Mouse (Mus musculus) layer of hippocampus, postnatal 10 days (tissue): ENCODE data around the gene Magi3. TPM values are rescaled to one million over a fixed set of nuclear protein-coding genes. Genes with fewer than 3 reads are reported as not detected.

ENCODE experiments used
- DNase-seq, 2 experiments: peaks; one replicate each; pipeline ENCODE4 v3.0.0; 2021; ENCODE audit warnings: low spot score in 2 of 2
- total RNA-seq, 2 experiments: library from RNA; stranded (reverse); gene quantifications; 2 replicates each; pipeline ENCODE4 v1.2.3; 2021

Magi3 gene
- total RNA-seq, 2 experiments from 2014 or later = 25.1 to 26.2 TPM

- DNase-seq = no peak
Measured at GRCm38 (mm10) chr3:104032747-104033146, 187.4 kb downstream of the Magi3 start.

DNA sequence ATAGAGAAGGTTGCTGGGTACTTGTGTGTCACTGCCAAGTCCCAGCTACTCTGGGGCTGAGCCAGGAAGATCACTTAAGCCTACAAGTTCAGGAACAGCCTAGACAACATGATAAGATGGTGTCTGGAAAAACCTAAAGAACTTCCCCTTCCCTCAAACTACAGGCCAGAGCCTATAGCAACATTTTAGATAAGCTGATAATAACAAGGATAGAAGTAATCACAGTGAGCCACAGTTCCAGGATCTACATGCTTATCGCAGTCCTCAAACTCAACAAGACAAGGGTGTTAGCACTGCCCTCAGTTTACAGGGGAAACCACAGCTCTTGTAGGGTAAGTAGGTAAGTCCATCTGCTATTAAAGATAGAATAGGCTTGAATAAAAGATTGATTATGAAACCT lies 188.1 kb downstream of the Magi3 start:
- DNase-seq = no peak

DNA sequence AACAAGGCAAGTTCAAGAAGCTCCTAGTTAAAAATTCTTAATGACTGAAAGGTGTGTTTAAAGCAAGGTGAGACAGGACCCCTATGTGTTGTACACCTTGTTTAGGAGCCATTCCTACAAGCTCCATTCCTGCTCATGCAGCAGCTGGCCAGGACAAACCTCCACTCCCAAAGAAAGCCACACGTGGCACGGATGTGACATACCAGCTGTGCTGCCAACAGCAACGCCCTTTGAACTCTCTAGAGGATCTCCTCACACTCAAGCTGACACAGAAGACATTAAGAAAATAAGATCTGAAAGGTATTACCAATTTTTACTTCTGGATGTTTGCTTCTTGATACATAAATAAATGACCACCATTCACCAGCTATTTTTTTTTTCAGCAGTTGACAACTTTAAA lies 193.2 kb downstream of the Magi3 start:
- no peak for DNase-seq

DNA sequence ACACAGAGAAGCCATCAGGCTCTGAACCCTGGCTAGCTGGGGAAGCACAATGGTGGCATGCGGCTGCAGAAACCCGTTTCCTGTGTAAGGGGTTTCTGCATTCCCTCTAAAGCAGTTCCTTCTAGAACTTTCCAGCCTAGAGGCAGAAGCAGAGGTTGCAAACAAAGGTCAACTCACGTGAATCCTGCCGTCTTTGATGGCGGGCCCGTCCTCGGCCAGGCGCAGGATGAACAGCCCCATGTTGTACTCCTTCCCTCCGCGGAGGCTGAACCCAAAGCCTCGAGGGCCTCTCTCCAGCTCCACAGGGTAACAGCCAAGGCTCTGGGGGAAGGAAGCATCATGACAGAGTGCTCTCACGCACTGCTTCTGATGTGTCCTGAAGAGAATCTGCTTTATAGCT lies 200.1 kb downstream of the Magi3 start:
- no peak for DNase-seq

DNA sequence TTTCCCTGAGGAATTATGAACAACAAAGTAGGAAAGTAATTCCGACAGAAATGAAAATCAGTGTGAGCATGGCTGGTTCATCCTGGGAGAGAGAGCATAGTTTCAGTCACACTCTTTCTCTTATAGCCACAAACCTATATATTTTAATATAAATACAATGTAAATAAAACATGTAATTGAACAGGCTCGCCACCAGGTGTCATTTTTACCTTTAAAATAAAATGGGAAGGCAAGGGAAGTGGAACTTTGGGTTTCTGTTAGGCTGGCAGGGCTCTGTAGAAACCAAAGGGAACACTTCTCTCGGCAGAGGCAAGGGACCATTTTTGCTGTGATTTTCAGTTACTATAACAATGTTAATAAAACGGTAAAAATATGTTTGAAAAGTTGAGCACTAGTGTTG lies 200.7 kb downstream of the Magi3 start:
- DNase-seq = no peak

- DNase-seq = no peak
Measured at GRCm38 (mm10) chr3:104017931-104018330, 202.2 kb downstream of the Magi3 start.

GRCm38 (mm10) chr3:104011972-104012371 lies 208.2 kb downstream of the Magi3 start:
- DNase-seq = no peak

DNA sequence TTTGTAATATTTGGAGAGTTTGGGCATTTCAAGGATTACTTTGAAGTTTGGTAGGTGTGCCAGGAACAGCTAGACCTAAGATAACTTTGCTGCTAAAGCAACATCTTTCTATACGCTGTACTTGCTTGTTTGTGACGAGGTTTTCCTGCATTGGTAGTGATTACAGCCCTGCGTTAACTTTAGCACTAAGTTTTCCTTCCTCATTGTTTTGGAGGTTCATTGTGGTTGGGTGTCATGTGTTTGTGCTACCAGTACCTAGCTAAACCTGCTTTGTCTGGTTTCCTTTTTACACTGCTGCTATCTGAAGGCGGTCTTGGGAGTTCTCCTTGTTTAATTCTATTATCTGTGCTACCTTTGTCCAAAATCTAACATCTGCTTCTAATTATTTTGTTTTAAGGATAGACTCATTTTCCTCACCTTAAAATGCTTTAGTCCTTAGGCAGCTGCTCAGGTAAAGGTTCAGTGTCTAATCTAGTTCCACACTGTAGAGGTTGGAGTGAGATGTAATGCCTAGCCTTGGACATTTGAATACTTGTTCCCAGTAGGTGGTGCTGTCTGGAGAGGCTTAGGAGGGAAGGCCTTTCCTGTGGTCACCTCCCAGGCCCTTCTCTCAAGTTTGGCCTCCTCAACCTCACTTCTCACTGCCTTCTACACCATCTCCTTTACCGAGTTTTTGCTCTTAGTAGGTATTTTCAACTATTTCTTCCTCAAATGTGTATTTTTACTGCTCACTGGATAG lies 210.1 kb downstream of the Magi3 start:
- no peak for DNase-seq

- DNase-seq = peak; percentile 32 to 46
Measured at GRCm38 (mm10) chr3:104007479-104007878, 212.7 kb downstream of the Magi3 start.

DNA sequence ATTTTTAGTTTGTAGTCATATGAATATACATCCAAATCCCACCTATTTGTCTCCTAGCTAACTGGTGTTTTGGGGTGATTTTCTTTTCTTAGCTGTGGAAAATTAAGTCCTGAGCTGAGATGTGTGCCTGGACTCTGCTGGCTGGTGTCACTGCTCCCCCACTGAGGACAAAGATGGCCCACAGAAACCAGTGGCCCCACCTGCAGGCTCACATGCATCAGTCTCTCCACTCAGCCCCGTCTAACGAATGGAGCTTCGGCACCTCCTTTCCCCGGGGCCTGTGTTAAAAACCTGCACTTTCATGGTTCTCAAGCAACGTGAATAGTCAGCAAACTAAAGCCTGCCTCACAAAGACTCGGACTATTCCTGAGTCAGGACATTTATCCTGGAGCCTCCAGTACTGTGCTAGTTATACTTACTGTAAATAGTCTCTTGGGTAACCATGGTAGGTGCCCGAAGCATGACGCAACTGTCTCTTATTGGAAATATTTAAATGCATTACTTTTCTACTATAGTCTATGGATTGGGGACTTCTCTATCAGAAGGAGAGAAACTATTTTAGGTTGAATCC lies 213.2 kb downstream of the Magi3 start:
- DNase-seq = no peak

DNA sequence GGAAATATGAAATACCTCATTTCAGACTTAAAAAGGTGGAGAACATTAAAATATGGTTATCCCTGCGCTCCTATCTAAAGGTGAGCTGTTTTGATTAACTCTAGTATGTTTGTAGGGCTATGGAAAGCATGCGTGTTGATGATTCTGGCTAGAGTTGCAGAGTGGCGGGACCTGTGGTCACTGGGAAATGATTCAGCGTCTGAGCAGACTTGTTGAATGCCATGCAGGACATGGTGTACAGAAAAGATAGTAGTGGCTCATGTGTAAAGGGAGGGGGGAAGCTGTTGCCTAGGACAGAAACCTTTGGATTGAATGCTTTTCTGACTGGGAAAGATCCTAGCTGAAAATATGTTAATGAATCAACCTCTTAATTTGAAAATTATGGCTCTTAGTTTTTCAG lies 221.4 kb downstream of the Magi3 start:
- DNase-seq = no peak

DNA sequence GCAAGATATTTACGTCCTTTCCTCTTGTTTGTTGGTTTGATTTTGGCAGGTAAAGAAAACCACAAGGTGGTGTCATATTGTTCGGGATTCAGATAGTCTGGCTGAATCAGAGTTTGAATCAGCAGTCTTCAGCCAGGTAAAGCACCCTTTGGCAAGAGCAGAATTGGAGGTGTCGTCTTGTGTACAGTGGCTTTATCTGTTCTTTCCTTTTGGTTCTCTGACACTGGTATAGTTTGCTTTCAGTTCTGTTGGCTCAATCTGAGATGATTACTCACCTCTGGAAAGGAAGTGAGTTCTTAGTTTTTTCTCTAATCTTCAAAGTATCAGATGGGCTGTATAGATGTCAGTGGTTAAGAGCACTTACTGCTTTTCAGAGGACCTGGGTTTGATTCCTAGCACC lies 228.9 kb downstream of the Magi3 start:
- no peak for DNase-seq

GRCm38 (mm10) chr3:103989352-103989751 lies 230.8 kb downstream of the Magi3 start:
- no peak for DNase-seq

DNA sequence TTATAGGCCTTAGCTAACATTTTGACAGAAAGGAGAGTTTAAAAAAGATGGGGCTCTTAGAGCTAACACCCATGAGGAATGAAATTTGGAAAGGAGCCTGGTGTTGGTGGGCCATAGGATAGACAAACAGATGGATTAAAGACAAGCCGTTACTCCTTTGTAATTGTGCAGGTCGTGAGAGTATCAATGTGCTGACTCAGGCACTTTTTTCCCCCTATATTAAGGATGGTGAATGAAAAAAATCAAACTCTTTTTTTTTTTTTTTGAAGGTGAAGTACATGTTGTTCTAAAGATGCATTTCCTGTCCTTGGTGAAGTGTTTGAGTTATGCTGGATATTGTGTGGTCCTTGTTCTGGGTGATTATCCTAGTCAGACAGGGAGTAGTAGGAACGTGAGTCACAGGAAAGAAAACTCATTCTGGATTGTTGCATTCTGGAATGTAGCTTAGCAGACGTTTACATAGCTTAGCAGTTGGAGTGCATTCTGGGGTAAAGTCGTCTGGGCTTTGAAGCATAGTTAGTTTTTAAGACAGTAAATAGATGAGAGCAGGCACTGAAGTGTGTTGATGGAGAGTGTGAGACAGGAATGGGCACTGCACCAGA lies 232.2 kb downstream of the Magi3 start:
- DNase-seq = no peak

- DNase-seq = no peak
Measured at GRCm38 (mm10) chr3:103985194-103985593, 235.0 kb downstream of the Magi3 start.

- no peak for DNase-seq
Measured at GRCm38 (mm10) chr3:103984556-103984955, 235.6 kb downstream of the Magi3 start.

DNA sequence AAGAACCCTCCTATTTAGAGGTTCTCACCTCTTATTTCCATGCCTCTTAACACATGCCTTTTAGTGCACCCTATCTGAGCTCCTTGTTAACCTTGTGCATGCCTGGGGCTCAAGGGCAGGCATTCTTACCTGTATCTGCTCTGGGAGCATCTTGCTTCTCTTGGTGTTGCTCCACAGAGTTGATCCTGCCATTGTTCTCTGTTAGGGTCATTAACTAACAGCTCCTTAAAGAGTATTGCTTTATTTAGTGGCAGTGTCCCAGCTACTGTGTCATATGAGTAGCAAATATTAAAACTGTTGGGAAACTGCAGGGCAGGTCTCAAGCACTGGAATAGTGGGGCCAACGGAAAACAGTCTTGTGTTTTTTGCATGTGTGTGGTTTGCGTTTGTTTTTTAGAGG lies 249.0 kb downstream of the Magi3 start:
- DNase-seq = no peak

DNA sequence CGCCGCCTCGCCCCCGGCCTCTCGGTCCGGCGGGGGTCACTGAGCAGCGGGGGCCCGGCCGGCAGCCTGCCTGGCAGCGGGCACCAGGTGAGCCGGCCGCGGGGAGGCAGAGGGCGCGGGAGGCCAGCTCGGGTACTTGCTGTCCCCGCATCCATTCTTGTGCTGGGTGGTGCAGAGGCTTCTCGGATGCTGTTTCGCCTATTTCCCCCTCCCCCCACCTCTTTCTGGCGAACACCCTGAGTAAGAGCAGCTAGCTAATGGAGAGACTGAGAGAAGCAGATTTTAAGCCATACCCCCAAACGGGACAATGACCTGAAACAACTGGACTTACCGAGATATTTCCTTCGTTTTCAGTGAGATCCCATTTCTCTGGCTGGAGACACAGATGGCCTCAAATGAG lies 251.5 kb downstream of the Magi3 start:
- DNase-seq = peak; percentile 59 to 71

- DNase-seq = peak; percentile 84 to 88
Measured at GRCm38 (mm10) chr3:103967861-103968691, 252.1 kb downstream of the Magi3 start, which contains the start of gene Phtf1. Gene Phtf1 (plus strand): TSS chr3:103968110.

DNA sequence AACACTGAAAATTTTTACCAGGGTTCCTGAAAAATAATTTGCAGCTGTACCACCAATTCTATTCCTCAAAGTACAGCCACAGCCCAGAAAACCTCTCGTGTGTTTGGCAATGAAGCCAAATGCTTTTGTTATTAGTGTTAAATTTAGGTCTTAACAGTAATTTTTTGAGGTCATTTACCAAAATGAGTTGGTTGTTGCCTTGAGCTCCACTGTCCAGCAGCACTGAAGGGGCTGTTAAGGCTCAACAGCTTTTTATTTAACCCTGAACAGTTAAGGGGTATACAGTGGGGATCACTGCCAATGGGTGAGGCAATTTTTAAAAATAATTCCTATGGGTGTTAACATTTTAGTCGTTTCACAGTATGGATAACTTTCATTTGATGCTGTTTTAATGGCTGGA lies 252.9 kb downstream of the Magi3 start:
- no peak for DNase-seq
